Mouse (Mus musculus): ENCODE results near the gene Ciz1.

Gene Ciz1

GRCm38 (mm10) chr2:32416556-32416955 is 64.4 kb downstream of the Ciz1 start:
- no peak for DNase-seq (ENCODE audit: low read depth, low spot score)

- no peak for DNase-seq (ENCODE audit: low read depth, low spot score)
These were observed 65.4 kb downstream of the Ciz1 start for GRCm38 (mm10) chr2:32417486-32417885.

- DNase-seq (ENCODE audit: low read depth, low spot score) = no peak
These were observed 66.5 kb downstream of the Ciz1 start for GRCm38 (mm10) chr2:32418430-32419151.

GRCm38 (mm10) chr2:32419359-32419758 is 67.2 kb downstream of the Ciz1 start:
- DNase-seq (ENCODE audit: low read depth, low spot score) = no peak

- DNase-seq (ENCODE audit: low read depth, low spot score) = no peak
These were observed 68.0 kb downstream of the Ciz1 start for GRCm38 (mm10) chr2:32420066-32420608.

- DNase-seq (ENCODE audit: low read depth, low spot score) = no peak
These were observed 68.5 kb downstream of the Ciz1 start for GRCm38 (mm10) chr2:32420647-32421046.

- DNase-seq (ENCODE audit: low read depth, low spot score) = no peak
These were observed 69.7 kb downstream of the Ciz1 start for GRCm38 (mm10) chr2:32421851-32422251.

GRCm38 (mm10) chr2:32423481-32424331 is 71.6 kb downstream of the Ciz1 start:
- no peak for DNase-seq (ENCODE audit: low read depth, low spot score)

GRCm38 (mm10) chr2:32424796-32425195 is 72.7 kb downstream of the Ciz1 start:
- DNase-seq (ENCODE audit: low read depth, low spot score) = no peak

GRCm38 (mm10) chr2:32425568-32425967 is 73.4 kb downstream of the Ciz1 start:
- DNase-seq (ENCODE audit: low read depth, low spot score) = no peak

GRCm38 (mm10) chr2:32426141-32426540 is 74.0 kb downstream of the Ciz1 start:
- no peak for DNase-seq (ENCODE audit: low read depth, low spot score)

- DNase-seq (ENCODE audit: low read depth, low spot score) = no peak
These were observed 75.6 kb downstream of the Ciz1 start for GRCm38 (mm10) chr2:32427720-32428119.

GRCm38 (mm10) chr2:32428262-32428722 is 76.2 kb downstream of the Ciz1 start:
- DNase-seq (ENCODE audit: low read depth, low spot score) = no peak

- no peak for DNase-seq (ENCODE audit: low read depth, low spot score)
These were observed 77.2 kb downstream of the Ciz1 start for GRCm38 (mm10) chr2:32429215-32429891.
